Mouse (Mus musculus): ENCODE measurements at regions not wholly inside any gene's neighbourhood (a gene's known extent, or its start where the extent isn't known, plus 50 kb on each side); places are given as distances from the start of the nearest gene placed in this dataset.

DNA sequence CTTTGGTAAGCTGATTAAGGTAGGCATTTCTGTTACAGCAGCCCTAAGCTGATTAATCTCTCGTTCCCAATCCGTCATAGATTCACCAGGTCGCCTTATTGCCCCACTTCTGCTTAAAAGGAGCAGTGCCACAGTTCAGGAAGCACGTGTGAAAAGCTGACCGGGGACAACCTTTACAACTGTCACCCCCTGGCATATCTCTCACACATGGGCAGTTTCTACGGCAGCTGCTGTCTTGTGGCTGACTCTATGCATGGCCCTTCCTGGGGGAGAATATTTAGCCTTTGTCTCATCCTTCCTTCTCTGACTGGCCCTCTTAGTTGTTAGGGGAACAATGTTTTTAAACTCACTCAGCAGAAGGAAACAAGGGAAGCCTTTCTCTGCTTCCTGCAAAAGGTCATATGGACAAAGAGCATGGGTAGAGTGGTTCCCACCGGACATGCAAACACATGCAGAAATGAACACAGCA, 290.9 kb upstream of the Rnaseh2b start:
- DNase-seq (ENCODE audit: inconsistent ontology term) = peak; percentile 30

DNA sequence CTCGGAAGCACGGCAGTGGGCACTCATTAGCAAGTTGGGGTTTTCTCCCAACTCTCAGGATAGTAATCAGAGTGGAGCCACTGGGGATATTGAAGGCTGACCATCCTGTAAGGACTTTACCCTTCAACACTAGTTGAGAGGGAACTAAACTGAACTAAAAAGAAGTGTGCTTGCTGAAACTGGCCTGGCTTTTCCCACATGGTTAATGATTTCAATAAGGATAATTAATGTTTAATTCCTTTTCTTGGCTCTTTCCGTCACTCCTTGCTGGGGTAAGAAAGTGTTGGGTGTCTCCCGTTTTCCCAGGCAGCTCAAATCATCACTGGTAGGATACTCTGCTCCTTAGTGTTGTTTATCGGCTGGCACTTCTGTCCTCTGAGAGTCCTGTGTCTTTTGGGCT, 290.3 kb upstream of the Rnaseh2b start:
- DNase-seq (ENCODE audit: inconsistent ontology term) = no peak

DNA sequence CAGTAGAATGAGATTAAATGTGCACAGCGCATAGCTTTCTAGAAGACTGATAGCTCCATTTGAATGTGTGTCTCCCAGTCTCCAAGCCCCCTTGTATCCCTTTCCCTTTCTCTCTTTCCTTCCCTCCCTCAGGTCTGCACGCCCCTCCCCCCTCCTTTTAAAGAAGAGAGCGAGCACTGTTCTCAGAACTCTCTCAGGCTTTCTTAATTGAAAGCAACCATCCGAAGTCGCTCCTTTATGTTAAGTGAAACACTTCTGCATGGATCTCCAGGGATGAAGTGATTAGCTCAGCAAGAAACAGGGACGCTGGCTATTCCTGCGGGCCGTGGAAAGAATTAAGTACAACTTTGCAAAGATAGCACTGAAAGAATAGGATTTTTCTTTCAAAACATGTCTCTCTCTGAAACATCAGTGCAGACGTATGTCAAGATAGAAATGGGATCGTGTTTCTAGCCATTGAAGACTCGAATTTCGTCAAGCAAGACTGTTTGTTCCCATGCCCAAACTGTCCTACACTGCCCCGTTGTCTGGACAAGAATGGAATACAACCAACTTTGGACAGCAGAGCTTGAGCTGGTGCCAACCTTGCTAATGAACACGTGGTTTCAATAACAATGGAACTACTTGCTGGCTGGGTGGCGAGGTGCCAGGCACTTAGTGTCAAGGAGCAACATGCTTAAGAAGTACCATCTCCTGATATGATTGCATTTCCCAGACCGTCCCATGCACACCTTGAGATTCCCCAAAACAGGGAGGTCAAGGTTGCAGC, 289.2 kb upstream of the Rnaseh2b start:
- peak; percentile 64 for DNase-seq (ENCODE audit: inconsistent ontology term)

DNA sequence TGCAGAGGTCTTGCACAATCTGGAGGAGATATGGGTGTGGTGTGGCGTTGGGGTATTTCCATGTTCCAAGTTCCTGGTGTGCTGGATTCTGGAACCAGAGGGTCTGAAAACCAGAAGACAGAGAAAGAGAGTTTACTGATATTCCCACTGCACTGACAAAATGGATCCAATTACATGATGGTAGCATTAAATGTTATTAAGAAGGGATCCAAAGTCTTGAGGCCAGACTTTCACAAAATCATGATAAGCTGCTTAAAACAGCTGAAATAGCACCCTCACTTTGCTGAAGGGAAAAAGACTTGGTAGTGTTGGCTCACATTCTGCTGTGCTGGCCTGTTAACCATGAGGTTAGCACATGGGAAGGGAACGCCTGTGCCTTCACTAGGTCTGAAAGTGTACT, 288.6 kb upstream of the Rnaseh2b start:
- no peak for DNase-seq (ENCODE audit: inconsistent ontology term)

DNA sequence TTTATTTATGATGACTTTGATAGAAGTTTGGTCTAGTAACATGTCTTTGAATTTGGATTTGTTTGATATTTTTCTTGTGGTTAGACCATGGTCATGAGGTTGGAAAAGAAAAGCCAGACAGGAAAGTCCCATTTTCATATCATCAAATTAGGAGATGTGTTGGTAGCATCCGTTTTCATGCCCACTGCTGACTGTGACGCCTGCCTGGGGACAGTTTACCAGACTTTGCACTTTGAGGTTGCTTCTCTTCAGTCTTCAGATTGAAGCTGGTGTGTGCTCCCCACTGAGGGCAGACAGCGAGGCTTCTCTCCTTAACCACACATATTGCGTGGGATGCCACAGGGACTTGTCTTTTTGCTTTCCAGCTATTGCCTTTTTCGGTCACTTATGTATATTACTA, 283.7 kb upstream of the Rnaseh2b start:
- DNase-seq (ENCODE audit: inconsistent ontology term) = no peak

DNA sequence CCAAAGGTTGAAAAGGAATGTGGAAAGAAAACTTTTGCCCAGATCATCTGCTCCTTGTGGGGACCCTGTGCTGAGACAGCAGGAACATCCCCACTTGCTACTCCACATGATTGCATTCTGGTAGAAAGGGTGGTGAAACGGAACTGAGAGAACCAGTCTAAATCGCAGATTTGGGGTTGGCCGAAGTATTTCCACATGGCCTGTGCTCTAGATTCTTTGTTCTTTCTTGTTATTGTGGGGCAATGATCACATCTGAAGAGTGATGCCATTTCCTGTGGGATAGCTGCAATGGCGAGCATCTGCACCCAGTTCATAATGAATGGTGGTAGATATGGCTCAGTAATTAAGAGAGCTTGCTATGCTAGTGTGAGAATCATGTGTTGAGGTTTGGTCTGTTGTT, 273.6 kb upstream of the Rnaseh2b start:
- no peak for DNase-seq (ENCODE audit: inconsistent ontology term)

DNA sequence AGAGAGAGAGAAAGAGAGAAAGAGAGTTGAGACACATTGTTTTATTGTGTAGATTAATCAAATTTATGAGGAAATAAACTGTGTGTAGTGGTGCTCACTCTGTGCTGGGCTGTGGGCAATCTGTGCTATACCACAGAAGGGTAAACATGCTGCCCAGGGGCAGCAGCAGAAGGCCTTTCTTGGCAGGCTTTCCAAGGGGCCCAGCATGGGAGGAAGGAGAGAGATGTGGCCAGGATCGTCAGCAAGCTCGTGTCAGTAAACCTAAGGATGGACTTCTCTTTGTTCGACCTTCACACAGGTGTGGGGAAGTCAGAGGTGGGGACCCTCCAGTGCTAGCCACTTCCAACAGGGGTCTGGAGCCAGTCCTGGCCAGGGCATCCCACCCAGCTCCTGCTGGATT, 271.4 kb upstream of the Rnaseh2b start:
- no peak for DNase-seq (ENCODE audit: inconsistent ontology term)

DNA sequence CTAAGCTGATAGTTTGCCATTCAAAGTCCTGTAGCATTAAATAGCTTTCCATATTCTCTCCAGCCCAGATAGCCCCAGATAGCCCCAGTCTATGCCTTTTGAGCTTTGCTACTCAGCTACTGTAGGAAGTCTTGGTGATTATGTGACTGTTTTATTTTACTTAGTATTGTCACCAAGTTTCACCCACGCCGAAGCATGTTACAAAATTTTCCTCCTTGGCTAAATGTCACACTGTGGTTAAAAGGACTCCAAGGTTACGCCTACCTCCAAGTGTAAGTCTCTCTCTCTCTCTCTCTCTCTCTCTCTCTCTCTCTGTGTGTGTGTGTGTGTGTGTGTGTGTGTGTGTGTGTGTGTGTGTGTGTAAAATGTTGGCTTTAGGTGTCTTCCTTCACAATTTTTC, 270.2 kb upstream of the Rnaseh2b start:
- DNase-seq (ENCODE audit: inconsistent ontology term) = no peak

DNA sequence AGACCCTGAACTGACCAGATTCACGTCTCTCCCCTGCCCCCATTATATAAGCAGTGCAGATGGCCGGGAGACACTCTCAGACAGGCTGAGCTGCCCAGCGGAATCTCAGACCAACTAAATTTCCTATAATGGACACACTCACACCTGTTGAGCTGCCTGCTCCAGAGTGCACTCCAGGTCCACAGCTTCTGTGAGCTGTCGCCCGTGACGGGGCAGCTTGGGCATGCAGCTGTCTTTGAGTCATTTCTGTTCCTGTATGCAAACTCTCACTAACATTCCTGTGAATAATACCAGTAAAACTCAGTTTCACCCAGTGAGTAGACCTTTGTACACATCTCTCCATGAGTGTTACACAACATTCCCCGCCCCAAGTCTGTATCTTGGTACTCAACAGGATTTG, 269.4 kb upstream of the Rnaseh2b start:
- DNase-seq (ENCODE audit: inconsistent ontology term) = no peak

DNA sequence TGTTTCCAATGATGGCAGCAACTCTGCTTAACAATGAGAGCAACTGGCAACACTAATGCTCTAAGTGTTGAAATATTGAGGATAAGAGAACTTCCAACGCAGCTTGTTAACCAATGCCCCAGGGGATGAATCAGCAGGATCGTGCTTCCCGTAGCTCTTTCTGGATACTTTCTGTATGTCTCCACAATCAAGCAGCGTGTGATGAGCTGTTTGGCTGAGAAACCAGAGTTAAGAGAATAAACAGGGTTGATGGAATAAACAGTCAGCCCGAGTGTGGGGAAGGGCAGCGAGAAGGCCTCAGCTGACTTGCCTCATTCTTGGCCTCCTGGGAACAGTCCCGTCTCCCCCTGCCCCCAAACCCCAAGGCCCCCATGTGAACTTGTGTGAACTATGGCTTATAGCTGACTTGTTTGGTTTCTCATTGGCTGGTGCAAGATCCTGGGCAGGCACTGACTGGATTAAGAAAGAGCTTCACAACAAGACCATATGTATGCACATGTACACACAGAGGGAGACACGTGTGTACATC, 264.6 kb upstream of the Rnaseh2b start:
- DNase-seq (ENCODE audit: inconsistent ontology term) = no peak

DNA sequence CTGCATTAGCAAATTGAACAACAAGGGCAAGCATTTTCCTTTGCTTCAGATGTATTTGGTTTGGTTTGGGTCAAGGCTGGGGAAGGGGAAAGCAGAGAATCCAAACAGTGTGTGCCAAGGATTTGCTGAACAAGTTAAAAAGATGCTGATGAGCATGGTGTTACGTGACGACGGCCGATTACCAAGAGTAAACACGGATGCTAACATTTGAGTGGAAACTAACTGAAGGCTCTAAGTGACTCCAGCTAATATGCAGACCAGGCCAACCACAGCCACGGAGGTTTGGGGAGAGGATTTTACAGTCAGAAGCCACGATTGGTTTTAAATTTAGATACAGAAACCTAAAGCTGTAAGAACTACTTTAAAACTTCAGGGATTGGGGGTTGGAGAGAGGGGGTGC, 262.3 kb upstream of the Rnaseh2b start:
- DNase-seq (ENCODE audit: inconsistent ontology term) = no peak

DNA sequence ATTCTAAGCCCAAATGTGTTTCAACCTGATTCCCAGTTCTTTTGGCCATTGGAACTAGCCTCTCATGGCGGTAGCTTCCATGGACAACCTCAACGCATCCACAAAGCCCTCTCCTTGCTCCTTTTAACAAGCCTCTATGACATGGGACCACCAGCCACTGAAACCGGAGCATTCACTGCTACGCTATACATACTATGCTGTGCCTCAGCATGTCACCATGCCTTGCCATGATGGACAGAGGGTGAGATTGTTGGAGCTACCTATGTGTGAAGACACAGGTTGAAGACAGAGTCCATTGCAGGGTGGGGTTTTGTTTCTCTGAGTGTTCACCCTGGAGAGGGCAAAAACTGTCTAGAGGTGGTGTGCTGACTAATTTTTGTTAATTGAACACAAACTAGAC, 258.7 kb upstream of the Rnaseh2b start:
- DNase-seq (ENCODE audit: inconsistent ontology term) = no peak

DNA sequence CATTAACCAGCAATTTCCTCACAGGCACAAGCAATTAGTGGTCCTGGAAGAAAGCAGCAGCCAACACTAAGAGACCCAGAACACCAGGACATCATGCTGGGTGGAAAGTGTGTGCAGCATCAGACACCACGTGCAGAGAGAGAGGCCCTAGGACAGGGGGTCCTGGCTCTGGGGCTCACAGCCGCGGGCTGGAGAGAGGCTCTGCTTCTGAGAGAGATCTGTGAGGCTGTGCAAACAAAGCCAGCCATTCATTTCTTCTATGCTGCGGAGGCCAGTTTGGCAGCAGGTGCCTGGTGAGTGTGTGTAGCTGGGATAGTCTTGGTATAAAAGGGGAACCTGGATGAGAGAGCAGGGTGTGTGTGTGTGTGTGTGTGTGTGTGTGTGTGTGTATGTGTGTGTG, 257.7 kb upstream of the Rnaseh2b start:
- DNase-seq (ENCODE audit: inconsistent ontology term) = peak; percentile 40

DNA sequence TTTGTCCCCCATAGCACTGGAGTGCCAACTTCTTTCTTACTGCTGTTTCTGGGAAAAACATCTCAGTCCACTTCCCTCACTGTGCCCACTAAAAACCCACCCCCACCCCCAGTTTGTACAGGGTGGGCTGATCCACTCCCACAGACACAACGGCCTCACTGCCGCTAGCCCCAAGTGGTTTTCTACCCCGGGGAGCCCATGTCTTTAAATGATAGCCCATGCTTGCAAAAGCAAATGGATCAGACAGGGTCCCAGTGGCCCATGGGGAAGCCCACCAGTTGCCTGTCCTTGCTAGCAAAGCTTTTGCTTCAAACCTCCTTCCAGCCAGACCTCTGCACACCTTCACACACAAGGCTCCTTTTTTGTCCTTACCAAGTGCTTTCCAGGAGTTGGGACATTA, 257.0 kb upstream of the Rnaseh2b start:
- no peak for DNase-seq (ENCODE audit: inconsistent ontology term)

DNA sequence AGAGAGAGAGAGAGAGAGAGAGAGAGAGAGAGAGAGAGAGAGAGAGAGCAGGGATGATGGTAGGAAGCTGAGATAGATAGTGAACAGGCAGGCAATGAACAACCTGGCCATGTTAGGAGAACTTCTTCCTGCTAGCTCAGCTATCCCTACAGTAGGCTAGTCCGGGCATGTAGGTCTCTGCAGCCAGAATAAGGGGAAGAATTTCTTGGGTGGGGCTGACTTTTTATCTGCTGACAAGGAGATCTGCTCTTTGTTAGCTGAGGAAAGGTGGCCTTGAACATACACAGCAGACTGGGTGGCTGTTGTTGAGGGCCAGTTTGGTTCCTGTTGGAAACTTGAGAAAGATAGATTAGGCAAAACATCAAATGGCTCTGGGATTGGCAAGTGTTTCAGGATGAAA, 254.9 kb upstream of the Rnaseh2b start:
- DNase-seq (ENCODE audit: inconsistent ontology term) = no peak

DNA sequence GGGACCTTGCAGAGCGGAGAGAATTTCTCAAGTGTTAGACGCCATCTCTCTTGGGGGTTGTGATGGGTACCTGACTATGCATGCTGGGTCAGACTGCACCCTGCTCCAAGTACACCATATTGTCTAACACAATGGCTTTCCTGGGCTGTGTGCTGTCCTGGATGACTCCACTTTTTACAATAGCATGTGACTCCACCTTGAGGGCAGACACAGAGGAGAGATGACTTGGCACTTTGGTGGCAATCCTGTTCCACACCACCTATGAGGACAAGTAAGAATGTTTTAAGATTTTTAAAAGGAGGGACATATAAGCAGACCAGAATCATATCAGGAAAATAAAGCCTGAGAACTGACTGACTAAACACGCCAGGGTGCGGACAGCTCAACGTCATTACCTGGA, 254.5 kb upstream of the Rnaseh2b start:
- DNase-seq (ENCODE audit: inconsistent ontology term) = no peak

DNA sequence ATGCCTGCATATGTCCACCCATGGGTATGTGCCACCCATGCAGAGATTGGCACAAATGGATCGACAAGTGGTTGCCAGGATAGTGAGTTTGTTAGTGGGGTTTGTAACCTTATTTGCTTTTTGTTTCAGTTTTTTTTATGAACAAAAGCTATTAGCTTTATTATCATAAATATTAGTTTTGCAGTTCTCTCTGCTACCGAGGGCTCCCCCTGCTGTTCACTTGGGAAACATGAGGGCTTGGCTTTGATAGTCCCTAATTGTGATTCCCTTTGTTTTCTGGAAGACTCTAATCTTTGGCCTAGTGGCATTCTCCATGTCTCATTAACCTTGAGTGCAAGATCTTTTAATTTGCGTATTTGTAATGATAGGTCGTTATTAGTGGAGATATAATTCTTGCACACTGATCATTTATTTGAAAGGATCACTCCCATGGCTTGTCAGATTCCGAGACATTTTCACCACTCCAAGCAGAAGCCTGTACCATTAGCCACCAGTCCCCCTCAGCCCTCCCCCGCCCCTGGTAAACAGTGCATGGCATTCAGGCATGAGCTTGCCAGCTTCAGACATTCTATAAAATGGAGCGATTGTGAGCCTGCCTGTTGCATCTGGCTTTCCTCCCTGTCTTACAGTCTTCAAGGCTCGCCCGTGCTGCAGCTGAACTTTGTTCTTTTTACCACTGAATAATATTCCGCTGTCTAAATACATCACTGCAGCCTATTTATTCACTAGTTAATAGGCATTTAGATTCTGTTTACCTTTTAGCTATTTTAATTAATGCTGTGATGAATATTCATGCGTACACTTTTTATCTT, 249.9 kb upstream of the Rnaseh2b start:
- DNase-seq (ENCODE audit: inconsistent ontology term) = peak; percentile 43

DNA sequence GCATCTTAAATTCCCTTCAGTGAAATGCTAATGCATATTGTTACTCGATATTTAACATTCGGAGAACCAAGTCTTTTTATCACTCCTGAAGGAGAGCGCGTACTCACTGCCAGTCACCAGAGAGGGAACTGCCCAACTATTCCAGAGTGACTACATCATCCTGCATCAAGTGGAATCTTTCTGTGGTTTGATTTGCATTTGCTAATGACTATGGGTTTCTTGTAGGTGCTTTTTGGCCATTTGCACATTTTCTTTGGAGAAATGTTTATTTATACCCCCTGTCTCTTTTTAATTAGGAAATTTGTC, 249.3 kb upstream of the Rnaseh2b start:
- no peak for DNase-seq (ENCODE audit: inconsistent ontology term)

DNA sequence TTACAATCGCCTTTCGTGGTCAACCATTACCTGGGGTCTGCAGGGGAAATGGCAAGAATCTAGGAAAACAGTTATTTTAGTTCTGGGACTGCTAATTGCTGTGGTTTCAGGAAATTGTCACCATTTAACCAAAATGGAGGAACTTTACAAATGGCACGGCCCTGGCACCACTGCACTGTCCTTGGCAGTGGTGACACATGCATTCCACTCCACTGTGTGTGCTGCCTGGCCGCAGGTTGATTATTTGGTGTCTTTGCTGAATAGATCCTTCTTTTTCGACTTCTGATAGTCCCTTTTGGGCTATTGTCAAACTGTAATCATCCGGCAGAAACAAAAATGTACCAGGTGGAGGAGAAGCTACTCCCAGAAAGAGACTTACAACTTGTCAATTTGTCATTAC, 241.4 kb upstream of the Rnaseh2b start:
- no peak for DNase-seq (ENCODE audit: inconsistent ontology term)

DNA sequence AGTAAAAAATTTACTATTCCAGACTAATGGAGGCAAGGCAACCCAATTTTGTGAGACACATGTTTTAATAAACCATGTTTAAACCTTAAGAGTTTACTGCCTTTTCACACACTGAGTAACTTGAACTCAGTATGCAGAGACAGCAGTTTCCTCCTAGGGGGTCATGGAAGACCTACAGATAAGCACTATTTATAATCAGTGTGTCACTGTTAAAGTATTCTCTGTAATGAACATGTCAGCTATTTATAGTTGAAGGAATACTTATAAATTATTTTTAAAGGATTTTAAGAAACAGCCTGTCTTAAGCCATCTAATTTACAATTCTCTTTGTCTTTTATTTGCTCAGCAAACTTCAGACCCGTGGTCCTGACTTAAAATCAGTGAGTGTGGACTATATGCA, 240.5 kb upstream of the Rnaseh2b start:
- DNase-seq (ENCODE audit: inconsistent ontology term) = no peak

DNA sequence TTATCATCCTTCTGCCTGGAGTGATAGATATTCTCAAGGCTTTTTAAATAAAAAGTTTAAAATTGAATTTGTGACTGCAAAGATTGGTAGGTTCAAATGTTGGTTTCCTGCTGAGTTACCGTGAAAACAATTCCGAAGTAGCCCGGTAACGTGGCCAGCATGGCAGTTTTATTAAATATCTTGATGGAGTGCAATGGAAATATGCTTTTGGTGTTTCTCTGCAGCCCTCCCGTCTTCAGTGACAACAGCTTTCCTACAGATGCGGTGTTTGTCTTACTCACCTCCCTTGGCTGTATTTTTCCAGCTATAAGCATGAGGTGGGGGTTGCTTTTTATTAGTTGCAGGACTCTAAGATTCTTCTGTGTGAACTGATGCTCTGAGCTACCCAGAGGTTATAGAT, 239.4 kb upstream of the Rnaseh2b start:
- DNase-seq (ENCODE audit: inconsistent ontology term) = no peak

DNA sequence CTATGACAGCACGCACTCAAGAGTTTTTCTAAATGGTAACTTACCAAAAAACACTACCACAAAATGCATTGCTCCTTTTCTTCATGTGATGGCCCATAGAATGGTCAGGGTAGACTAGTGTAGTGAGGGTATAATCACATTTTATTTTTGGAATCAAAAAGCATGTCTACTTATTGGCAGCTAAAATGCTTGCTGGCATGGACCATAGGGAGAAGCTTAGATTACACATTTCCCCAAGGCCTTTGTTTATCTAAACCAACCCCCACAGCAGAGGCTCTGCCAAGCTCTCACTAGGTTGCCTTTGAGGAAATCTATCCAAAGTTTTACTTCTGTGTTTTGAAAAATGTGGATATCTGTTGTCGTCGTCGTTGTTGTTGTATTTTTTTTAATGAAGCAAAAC, 235.3 kb upstream of the Rnaseh2b start:
- DNase-seq (ENCODE audit: inconsistent ontology term) = no peak

DNA sequence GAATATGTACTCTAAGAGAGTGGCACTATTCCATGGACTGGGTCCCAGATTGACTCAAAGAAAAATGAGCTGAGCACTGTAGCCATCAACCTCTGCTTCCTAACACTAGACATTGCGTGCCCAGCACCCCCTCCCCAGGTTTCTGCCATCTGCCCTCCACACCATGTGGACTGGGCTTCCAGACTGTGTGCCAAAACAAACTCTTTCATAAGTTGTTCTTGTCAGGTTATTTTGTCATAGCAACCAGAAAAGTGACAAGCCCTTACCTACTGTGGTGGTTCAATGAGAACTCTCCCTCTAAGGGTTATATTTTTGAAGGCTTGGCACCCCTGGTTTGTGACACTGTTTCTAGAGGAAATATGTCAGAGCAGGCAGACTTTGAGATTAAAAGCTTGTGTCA, 234.3 kb upstream of the Rnaseh2b start:
- no peak for DNase-seq (ENCODE audit: inconsistent ontology term)

Data from Muller cell, postnatal 12 days (primary cell).